Mouse (Mus musculus): ENCODE results near the gene Fgfr2.

The Fgfr2 gene

DNA sequence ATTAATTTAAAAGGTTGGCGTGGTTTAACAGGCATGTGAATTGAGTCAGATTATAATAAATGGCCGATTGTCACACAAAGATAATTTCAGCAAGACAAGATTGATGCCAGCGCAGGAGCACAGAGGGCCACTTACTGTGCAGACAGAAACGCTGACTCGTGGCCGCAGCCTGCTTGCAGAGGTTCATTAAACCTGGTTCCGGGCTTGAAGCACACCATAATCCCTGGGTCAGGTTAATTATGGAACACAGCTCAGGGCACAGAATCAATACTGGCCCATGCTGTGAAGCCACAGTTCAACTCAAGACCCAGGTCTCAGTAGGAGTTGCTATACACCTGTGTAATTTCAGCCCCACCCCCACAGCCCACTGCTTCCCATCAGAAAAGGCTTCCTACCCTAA lies 1066.6 kb downstream of the Fgfr2 start:
- no peak for DNase-seq (ENCODE audit: low spot score)

- no peak for DNase-seq (ENCODE audit: low spot score)
Observed at GRCm38 (mm10) chr7:132046662-132047061, 1076.5 kb downstream of the Fgfr2 start.

- DNase-seq (ENCODE audit: low spot score) = no peak
Observed at GRCm38 (mm10) chr7:132031940-132032531, 1091.1 kb downstream of the Fgfr2 start.

DNA sequence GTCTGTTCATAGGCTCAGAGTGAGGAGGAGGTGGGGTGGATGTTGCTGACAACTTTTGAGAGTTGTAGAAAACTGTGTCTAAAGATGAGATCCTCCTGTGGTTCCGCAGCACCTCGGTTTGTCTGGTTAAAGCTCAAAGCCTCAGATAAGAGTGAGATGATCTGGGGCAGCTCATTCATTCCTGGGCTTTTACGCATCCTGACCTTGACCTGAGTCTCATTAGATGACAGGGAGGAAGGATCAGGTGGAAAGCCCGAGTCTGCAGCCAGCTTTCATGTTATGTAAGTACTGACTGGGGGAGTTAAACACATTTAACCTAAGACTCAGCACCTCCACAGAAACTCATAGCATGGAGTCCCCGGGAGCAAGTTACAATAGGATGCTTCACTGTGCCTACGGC lies 1096.5 kb downstream of the Fgfr2 start:
- no peak for DNase-seq (ENCODE audit: low spot score)

GRCm38 (mm10) chr7:132025591-132025990 lies 1097.6 kb downstream of the Fgfr2 start:
- no peak for DNase-seq (ENCODE audit: low spot score)

- no peak for DNase-seq (ENCODE audit: low spot score)
Observed at GRCm38 (mm10) chr7:132015933-132016332, 1107.2 kb downstream of the Fgfr2 start.

DNA sequence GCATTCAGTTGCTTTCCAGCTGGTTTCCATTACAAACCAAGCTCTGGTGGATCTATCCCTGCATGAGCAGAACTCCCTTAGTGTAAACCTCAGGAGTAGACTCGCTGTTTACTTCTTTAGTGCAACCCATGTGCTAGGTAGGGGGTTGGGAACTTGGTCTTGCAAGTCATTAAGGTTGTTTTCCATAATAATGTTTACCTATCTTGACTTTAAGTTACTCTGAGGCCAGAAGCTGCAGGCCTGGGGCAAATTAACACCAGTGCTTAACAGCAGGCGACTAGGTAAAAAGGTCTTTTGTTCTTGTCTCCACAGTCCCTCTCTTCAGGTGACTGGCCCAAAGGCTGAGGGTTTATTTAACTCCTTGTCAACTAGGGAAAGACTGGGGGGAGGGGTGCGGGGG lies 1108.0 kb downstream of the Fgfr2 start:
- no peak for DNase-seq (ENCODE audit: low spot score)

- DNase-seq (ENCODE audit: low spot score) = no peak
Observed at GRCm38 (mm10) chr7:132013970-132014369, 1109.2 kb downstream of the Fgfr2 start.

- DNase-seq (ENCODE audit: low spot score) = no peak
Observed at GRCm38 (mm10) chr7:132012969-132013679, 1110.0 kb downstream of the Fgfr2 start.

- no peak for DNase-seq (ENCODE audit: low spot score)
Observed at GRCm38 (mm10) chr7:132009002-132009401, 1114.1 kb downstream of the Fgfr2 start.

- no peak for DNase-seq (ENCODE audit: low spot score)
Observed at GRCm38 (mm10) chr7:132005996-132006696, 1117.0 kb downstream of the Fgfr2 start.

GRCm38 (mm10) chr7:131992873-131993272 lies 1130.3 kb downstream of the Fgfr2 start:
- DNase-seq (ENCODE audit: low spot score) = no peak

- DNase-seq (ENCODE audit: low spot score) = no peak
Observed at GRCm38 (mm10) chr7:131992226-131992625, 1130.9 kb downstream of the Fgfr2 start.

GRCm38 (mm10) chr7:131989056-131989455 lies 1134.1 kb downstream of the Fgfr2 start:
- no peak for DNase-seq (ENCODE audit: low spot score)

DNA sequence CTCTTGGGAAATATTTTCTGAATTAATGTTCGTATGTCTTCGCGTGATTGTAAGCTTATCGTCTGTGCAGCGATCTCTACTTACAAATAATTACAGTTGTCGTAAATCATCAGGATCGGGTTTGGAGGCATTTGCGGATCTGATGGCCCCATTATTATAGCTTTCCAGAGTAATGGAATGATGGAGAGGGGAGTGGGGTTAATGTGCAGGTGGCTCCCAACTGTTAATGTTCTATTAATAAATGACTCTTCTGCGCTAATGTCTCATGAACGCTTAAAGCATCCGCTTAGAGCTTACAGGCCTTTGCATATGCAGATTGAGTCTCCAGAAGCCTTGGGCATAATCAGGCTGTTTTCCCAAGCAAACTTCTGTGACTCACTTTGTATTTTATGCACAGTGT lies 1144.5 kb downstream of the Fgfr2 start:
- DNase-seq (ENCODE audit: low spot score) = no peak

DNA sequence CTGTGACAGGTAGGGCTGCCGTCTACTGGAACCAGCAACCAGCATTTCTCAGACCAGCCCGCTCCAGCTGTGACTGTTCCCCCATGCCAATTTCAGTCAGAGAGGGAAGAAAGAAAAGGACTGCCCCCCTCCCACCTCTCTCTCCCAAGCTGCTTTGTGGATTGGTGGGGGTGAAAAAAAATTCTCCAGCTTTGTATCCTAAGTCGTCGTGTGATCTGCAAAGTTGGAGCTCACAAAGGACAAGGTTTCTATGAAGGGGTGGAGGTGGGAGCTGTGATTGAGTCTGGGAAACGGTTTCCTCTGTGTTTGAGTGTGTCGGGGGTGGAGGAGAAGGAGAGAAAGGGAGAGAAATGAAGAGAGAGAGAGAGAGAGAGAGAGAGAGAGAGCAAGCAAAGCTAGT lies 1147.3 kb downstream of the Fgfr2 start:
- no peak for DNase-seq (ENCODE audit: low spot score)

GRCm38 (mm10) chr7:131970255-131970654 lies 1152.9 kb downstream of the Fgfr2 start:
- no peak for DNase-seq (ENCODE audit: low spot score)

DNA sequence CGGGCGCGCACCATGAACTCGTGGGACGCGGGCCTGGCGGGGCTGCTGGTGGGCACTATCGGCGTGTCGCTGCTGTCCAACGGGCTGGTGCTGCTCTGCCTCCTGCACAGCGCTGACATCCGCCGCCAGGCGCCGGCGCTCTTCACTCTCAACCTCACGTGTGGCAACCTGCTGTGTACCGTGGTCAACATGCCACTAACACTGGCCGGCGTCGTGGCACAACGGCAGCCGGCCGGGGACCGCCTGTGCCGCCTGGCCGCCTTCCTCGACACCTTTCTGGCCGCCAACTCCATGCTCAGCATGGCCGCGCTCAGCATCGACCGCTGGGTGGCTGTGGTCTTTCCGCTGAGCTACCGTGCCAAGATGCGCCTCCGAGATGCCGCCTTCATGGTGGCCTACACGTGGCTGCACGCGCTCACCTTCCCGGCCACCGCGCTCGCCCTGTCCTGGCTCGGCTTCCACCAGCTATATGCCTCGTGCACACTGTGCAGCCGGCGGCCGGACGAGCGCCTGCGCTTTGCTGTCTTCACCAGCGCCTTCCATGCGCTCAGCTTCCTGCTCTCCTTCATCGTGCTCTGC lies 1156.1 kb downstream of the Fgfr2 start:
- DNase-seq (ENCODE audit: low spot score) = no peak

DNA sequence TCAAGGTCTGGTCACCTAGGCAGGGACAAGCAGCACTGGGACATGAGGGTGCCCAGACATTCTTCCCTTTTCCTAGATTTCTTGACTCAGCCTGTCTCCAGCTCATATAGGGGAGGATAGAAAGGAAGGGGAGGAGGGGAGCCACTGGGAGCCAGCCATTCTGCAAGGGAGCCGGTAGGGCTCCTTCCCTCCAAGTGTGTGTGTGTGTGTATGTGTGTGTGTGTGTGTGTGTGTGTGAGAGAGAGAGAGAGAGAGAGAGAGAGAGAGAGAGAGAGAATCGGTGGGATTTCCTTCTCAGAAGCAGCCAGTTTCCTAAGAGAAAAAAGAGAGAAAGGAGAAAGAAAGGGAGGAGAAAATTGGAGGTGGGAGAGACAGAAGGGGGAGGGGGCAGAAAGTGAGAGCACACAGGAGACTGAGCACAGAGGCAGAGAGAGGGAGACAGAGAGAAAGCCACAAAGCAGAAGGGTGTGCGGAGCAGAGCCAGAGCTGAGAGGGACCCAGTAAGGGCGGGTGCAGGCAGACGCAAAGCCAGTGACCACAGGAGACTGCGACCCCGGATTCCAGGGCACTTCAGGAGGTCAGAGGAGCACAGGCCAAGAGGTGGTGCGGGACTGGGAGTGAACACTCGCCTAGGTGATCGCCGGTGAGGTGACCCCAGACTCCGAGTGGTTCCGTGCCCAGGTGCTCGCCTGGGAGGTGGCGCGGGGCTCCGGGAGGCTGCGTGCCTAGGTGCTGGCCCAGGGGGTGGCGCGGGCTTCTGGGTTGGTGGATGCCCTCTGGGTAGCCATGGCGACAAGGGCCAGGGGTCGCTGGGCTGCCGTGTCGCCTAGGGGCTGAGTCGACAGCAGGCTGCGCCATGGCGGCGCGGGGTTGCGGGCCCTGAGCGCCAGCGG lies 1156.9 kb downstream of the Fgfr2 start, which contains the start of gene Gpr26:
Gpr26 (plus strand) TSS at position 438 of the 893 bp plus-strand sequence.
- no peak for DNase-seq (ENCODE audit: low spot score)

- DNase-seq (ENCODE audit: low spot score) = no peak
Observed at GRCm38 (mm10) chr7:131960551-131960950, 1162.6 kb downstream of the Fgfr2 start.

DNA sequence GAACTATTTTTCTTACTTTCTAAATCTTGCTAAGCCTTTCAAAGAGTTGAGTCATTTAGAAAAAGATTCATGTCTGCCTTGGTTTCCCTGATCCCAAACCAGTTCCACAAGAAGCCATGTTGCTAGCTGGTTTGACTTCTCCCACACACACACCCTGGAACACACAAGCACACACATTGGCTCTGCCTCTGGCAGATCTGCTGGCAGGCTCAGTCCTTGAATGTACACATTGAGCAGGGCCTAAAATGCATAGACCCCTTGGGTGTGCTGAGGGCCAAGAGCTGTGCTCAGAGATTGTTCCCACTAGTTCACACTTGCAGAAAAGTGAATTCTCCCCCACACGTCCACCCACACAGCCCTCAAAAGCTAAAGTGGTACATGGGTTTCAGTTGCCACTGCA lies 1164.4 kb downstream of the Fgfr2 start:
- no peak for DNase-seq (ENCODE audit: low spot score)

DNA sequence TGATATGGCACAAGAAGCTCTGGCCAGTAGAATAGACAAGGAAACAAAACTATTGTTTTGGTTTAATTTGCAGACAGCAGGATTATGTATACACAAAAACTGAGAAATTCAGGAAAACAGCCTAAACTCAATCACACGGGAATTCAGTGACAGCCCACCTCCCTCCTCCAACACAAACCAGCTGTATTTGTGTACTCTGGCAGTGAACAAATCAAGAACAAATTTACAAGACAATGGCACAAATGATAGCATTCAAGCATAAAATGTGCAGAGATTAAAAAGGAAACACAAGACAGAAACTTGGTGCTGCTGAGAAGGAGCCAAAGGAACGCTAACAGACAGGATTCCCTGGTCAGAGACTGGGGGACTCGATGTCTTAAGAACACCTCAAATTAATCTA lies 1169.7 kb downstream of the Fgfr2 start:
- no peak for DNase-seq (ENCODE audit: low spot score)
